Mouse (Mus musculus) neural tube, embryonic 14.5 days (tissue): ENCODE data around the gene Lrrc32. TPM values are rescaled to one million over a fixed set of nuclear protein-coding genes. Genes with fewer than 3 reads are reported as not detected.

ENCODE experiments used
- ATAC-seq: fragments of 200-750 bp; cut with Nextera tagmentation; 2 replicates; pipeline ENCODE4 v1.8.0; 2017; ENCODE audit warnings: low read depth, mild to moderate bottlenecking, moderate TSS enrichment, moderate library complexity
- H3K27ac ChIP-seq: fragments of 300-500 bp; sonication (generic); 2 replicates; pipeline ENCODE4 v1.5.1; 2014; ENCODE audit warnings: low read depth, mild to moderate bottlenecking, control low read depth, low read length, moderate library complexity, mixed read lengths
- H3K27me3 ChIP-seq: fragments of 300-500 bp; sonication (generic); 2 replicates; pipeline ENCODE4 v1.6.1; 2014; ENCODE audit warnings: low read length; ENCODE audit not compliant: control insufficient read depth, insufficient read depth
- H3K36me3 ChIP-seq: fragments of 300-500 bp; sonication (generic); 2 replicates; pipeline ENCODE4 v1.6.1; 2014; ENCODE audit warnings: low read length, mixed read lengths; ENCODE audit not compliant: control insufficient read depth, insufficient read depth
- H3K4me1 ChIP-seq: fragments of 300-500 bp; sonication (generic); 2 replicates; pipeline ENCODE4 v1.6.1; 2014; ENCODE audit warnings: low read length; ENCODE audit not compliant: control insufficient read depth, insufficient read depth
- H3K4me2 ChIP-seq: fragments of 300-500 bp; sonication (generic); 2 replicates; pipeline ENCODE4 v1.6.1; 2014; ENCODE audit warnings: mild to moderate bottlenecking, low read depth, low read length, control low read depth
- H3K4me3 ChIP-seq: fragments of 300-500 bp; sonication (generic); 2 replicates; pipeline ENCODE4 v1.5.1; 2014; ENCODE audit warnings: low read depth, low read length, control low read depth, mixed read lengths
- H3K9ac ChIP-seq: fragments of 300-500 bp; sonication (generic); replicated peaks from 2 replicates; pipeline ENCODE4 v1.6.1; 2014; ENCODE audit warnings: low read depth, mild to moderate bottlenecking, control low read depth, low read length, mixed read lengths
- H3K9me3 ChIP-seq: fragments of 300-500 bp; sonication (generic); 2 replicates; pipeline ENCODE4 v1.6.1; 2016; ENCODE audit warnings: low read length; ENCODE audit not compliant: control insufficient read depth
- WGBS: fragments of 180-500 bp; shearing (Covaris S2); extraction: QIAGEN DNeasy Blood & Tissue Kit; methylation state at CpG from one replicate; pipeline ENCODE4 v1.1.7; 2014; 5-methylcytosine and 5-hydroxymethylcytosine counted together
- polyA plus RNA-seq: library from polyadenylated mRNA; unstranded; fragments of >200 nt; fragmentation: Nextera tagmentation; extraction: Ambion mirVana; gene quantifications from 2 replicates; pipeline ENCODE4 v1.2.1, GENCODE M21; 2014

Gene Lrrc32
- polyA plus RNA-seq, 1 experiment from 2014 or later: 1.5 TPM

GRCm38 (mm10) chr7:98492331-98492730 lies 3.2 kb downstream of the Lrrc32 start:
- ATAC-seq: no peak
- H3K27me3 ChIP-seq: no peaks in the 10 kb centered on the region
- H3K36me3 ChIP-seq: no peaks in the 10 kb centered on the region
- 74% methylated on average over 5 of the region's 5 CpGs for WGBS
- no peak overlapping the region for H3K9ac ChIP-seq
- no peaks in the 10 kb centered on the region for H3K9me3 ChIP-seq
- no peak overlapping the region for H3K4me2 ChIP-seq
- H3K4me3 ChIP-seq: no peak overlapping the region
- H3K27ac ChIP-seq: no peak overlapping the region
- no peaks in the 10 kb centered on the region for H3K4me1 ChIP-seq

GRCm38 (mm10) chr7:98493307-98493706 lies 4.2 kb downstream of the Lrrc32 start:
- Histone ChIP-seq H3K4me2 (no peak overlapping the region), H3K9ac (no peak overlapping the region), H3K4me3 (no peak overlapping the region), H3K36me3 (no peaks in the 10 kb centered on the region), H3K27ac (no peak overlapping the region), H3K9me3 (no peaks in the 10 kb centered on the region), H3K27me3 (no peaks in the 10 kb centered on the region), H3K4me1 (no peaks in the 10 kb centered on the region)
- no peak for ATAC-seq
- 80% methylated on average over 2 of the region's 2 CpGs for WGBS

- no peak overlapping the region for H3K4me3 ChIP-seq
- 81% methylated on average over 18 of the region's 18 CpGs for WGBS
- H3K4me1 ChIP-seq: no peaks in the 10 kb centered on the region
- no peaks in the 10 kb centered on the region for H3K27me3 ChIP-seq
- ATAC-seq: no peak
- no peak overlapping the region for H3K27ac ChIP-seq
- H3K9ac ChIP-seq: no peak overlapping the region
- no peak overlapping the region for H3K4me2 ChIP-seq
- no peaks in the 10 kb centered on the region for H3K9me3 ChIP-seq
- H3K36me3 ChIP-seq: no peaks in the 10 kb centered on the region
These were observed 4.9 kb downstream of the Lrrc32 start for GRCm38 (mm10) chr7:98493901-98494480.

GRCm38 (mm10) chr7:98495591-98495990 lies 6.5 kb downstream of the Lrrc32 start:
- no peak for ATAC-seq
- H3K4me2 ChIP-seq: no peak overlapping the region
- H3K36me3 ChIP-seq: no peaks in the 10 kb centered on the region
- no peaks in the 10 kb centered on the region for H3K4me1 ChIP-seq
- H3K27me3 ChIP-seq: no peaks in the 10 kb centered on the region
- H3K27ac ChIP-seq: no peak overlapping the region
- H3K9ac ChIP-seq: no peak overlapping the region
- 75% methylated on average over 1 of the region's 1 CpGs for WGBS
- H3K9me3 ChIP-seq: no peaks in the 10 kb centered on the region
- no peak overlapping the region for H3K4me3 ChIP-seq

GRCm38 (mm10) chr7:98497451-98497850 lies 8.4 kb downstream of the Lrrc32 start:
- Histone ChIP-seq H3K27me3 (no peaks in the 10 kb centered on the region), H3K4me3 (no peak overlapping the region), H3K9me3 (no peaks in the 10 kb centered on the region), H3K4me1 (no peaks in the 10 kb centered on the region), H3K27ac (no peak overlapping the region), H3K9ac (no peak overlapping the region), H3K36me3 (no peaks in the 10 kb centered on the region), H3K4me2 (no peak overlapping the region)
- WGBS: 67% methylated on average over 5 of the region's 5 CpGs
- ATAC-seq: no peak

GRCm38 (mm10) chr7:98498101-98498500 lies 9.0 kb downstream of the Lrrc32 start:
- Histone ChIP-seq H3K27me3 (no peaks in the 10 kb centered on the region), H3K4me2 (no peak overlapping the region), H3K9ac (no peak overlapping the region), H3K9me3 (no peaks in the 10 kb centered on the region), H3K4me3 (no peak overlapping the region), H3K36me3 (no peaks in the 10 kb centered on the region), H3K4me1 (no peaks in the 10 kb centered on the region), H3K27ac (no peak overlapping the region)
- ATAC-seq: no peak
- 90% methylated on average over 12 of the region's 12 CpGs for WGBS

- H3K4me1 ChIP-seq: peaks cover 1% of the 10 kb centered on the region; the same call in 1 of the 2 replicates
- no peaks in the 10 kb centered on the region for H3K27me3 ChIP-seq
- H3K36me3 ChIP-seq: no peaks in the 10 kb centered on the region
- no peak overlapping the region for H3K4me2 ChIP-seq
- H3K9ac ChIP-seq: no peak overlapping the region
- 80% methylated on average over 20 of the region's 20 CpGs for whole genome bisulfite sequencing
- no peaks in the 10 kb centered on the region for H3K9me3 ChIP-seq
- no peak overlapping the region for H3K27ac ChIP-seq
- ATAC-seq: no peak
- no peak overlapping the region for H3K4me3 ChIP-seq
These were observed 9.8 kb downstream of the Lrrc32 start for GRCm38 (mm10) chr7:98498656-98499560.

GRCm38 (mm10) chr7:98499561-98500292 lies 10.6 kb downstream of the Lrrc32 start:
- H3K4me1 ChIP-seq: peaks cover 4% of the 10 kb centered on the region; the same call in 1 of the 2 replicates
- 83% methylated on average over 25 of the region's 25 CpGs for WGBS
- H3K9me3 ChIP-seq: no peaks in the 10 kb centered on the region

GRCm38 (mm10) chr7:98500470-98500869 lies 11.4 kb downstream of the Lrrc32 start:
- H3K27me3 ChIP-seq: no peaks in the 10 kb centered on the region
- H3K4me3 ChIP-seq: no peak overlapping the region
- H3K4me1 ChIP-seq: peaks cover 4% of the 10 kb centered on the region; the same call in 1 of the 2 replicates
- no peaks in the 10 kb centered on the region for H3K9me3 ChIP-seq
- H3K36me3 ChIP-seq: no peaks in the 10 kb centered on the region
- H3K9ac ChIP-seq: 0 out of 2 replicates have a peak overlapping the region, but pooled peaks have one; percentile 11
- H3K4me2 ChIP-seq: no peak overlapping the region
- 90% methylated on average over 3 of the region's 3 CpGs for WGBS
- ATAC-seq: no peak
- H3K27ac ChIP-seq: no peak overlapping the region

More at GRCm38 (mm10) chr7:98499561-98500292, 10.6 kb downstream of the Lrrc32 start:
- Histone ChIP-seq H3K36me3 (no peaks in the 10 kb centered on the region), H3K4me2 (no peak overlapping the region), H3K27me3 (no peaks in the 10 kb centered on the region), H3K4me3 (no peak overlapping the region), H3K9ac (no peak overlapping the region), H3K27ac (no peak overlapping the region)
- ATAC-seq: no peak
